Comparison of ENCODE assay signal across 8 mouse cellular contexts in genomic region chrX:81070804-81071461, GRCm38 (mm10). TPM values are rescaled to one million over a fixed set of nuclear protein-coding genes. Genes with fewer than 3 reads are reported as not detected.
A peak's percentile ranks its signal among the peaks of the same experiment; 100 is the strongest.
DNase-seq lines count a peak whose midpoint lies in the region; ATAC-seq and TF ChIP-seq lines count a peak whose summit lies in the region.

No protein-coding gene starts in this region.

- H3K4me2 ChIP-seq in kidney, postnatal 0 days (ENCODE audit: low read length) = peak overlapping the region; percentile 66
- peak overlapping the region; percentile 57 for H3K4me2 ChIP-seq in midbrain, embryonic 13.5 days (replicated peaks)

- 28% methylated on average over 45 of the region's 45 CpGs for WGBS in kidney, postnatal 0 days
- WGBS in midbrain, embryonic 13.5 days = 17% methylated on average over 44 of the region's 45 CpGs

- DNase-seq in adrenal gland, adult (ENCODE audit: inconsistent age in 2 of 2, low spot score in 1 of 2) = peak; percentile 28 to 70
- no peak for DNase-seq in adrenal gland, postnatal 10 days
- DNase-seq in urinary bladder, postnatal 25 days (ENCODE audit: low spot score) = peak; percentile 4
- DNase-seq in urinary bladder, postnatal 36 days (ENCODE audit: low spot score in 2 of 2) = no peak
- DNase-seq in heart, adult 18-20 months = peak; percentile 6 to 29
- DNase-seq in kidney, postnatal 0 days (ENCODE audit: low spot score) = peak; percentile 2
- no peak for DNase-seq in spleen, adult 18-20 months

- H3K9ac ChIP-seq in kidney, postnatal 0 days (ENCODE audit: low read depth, low read length) = peak overlapping the region; percentile 67
- H3K9ac ChIP-seq in midbrain, embryonic 13.5 days (replicated peaks) = peak overlapping the region; percentile 72

- peak; percentile 62 for ATAC-seq in kidney, postnatal 0 days (replicated peaks; ENCODE audit: low FRiP score, low read depth)
- no peak; the same call in none of the 2 replicates for ATAC-seq in midbrain, embryonic 13.5 days

- H3K27me3 ChIP-seq in kidney, postnatal 0 days (ENCODE audit: insufficient read depth, low read length) = no peaks in the 10 kb centered on the region
- H3K27me3 ChIP-seq in midbrain, embryonic 13.5 days = no peaks in the 10 kb centered on the region

- H3K4me3 ChIP-seq in kidney, postnatal 0 days (replicated peaks; ENCODE audit: low read depth, low read length) = peak overlapping the region; percentile 58
- peak overlapping the region; percentile 64 for H3K4me3 ChIP-seq in midbrain, embryonic 13.5 days (replicated peaks)

- no peaks in the 10 kb centered on the region for H3K9me3 ChIP-seq in kidney, postnatal 0 days (replicated peaks; ENCODE audit: low read length)
- no peaks in the 10 kb centered on the region for H3K9me3 ChIP-seq in midbrain, embryonic 13.5 days

- peak overlapping the region; percentile 68 for H3K27ac ChIP-seq in kidney, postnatal 0 days
- peak overlapping the region; percentile 84 for H3K27ac ChIP-seq in midbrain, embryonic 13.5 days

- no peak for TF ChIP-seq CTCF in kidney, postnatal 0 days (IDR thresholded peaks at IDR 0.05; ENCODE audit: low read depth)

- no peaks in the 10 kb centered on the region for H3K36me3 ChIP-seq in kidney, postnatal 0 days (ENCODE audit: insufficient read depth, low read length)
- H3K36me3 ChIP-seq in midbrain, embryonic 13.5 days = no peaks in the 10 kb centered on the region

- no peaks in the 10 kb centered on the region for H3K4me1 ChIP-seq in kidney, postnatal 0 days (replicated peaks; ENCODE audit: insufficient read depth, low read length)
- 0 out of 2 replicates have a peak, but pooled peaks cover 2% of the 10 kb centered on the region for H3K4me1 ChIP-seq in midbrain, embryonic 13.5 days (replicated peaks)

RNA-seq across cellular contexts. Expression of gene Tmem47, which starts 0.4 kb away (rescaled TPM):
- 10 to 100 TPM; 17.6 to 22.1 TPM for total RNA-seq in adrenal gland, postnatal 10 days (2021)
- total RNA-seq in heart, adult 18-20 months (2021) = 10 to 100 TPM; 17.1 to 28.7 TPM
- 12.1 and 12.8 TPM in 2 replicates for polyA plus RNA-seq in kidney, postnatal 0 days (2015; fragmentation: Nextera tagmentation; extraction: Ambion mirVana)
- polyA plus RNA-seq in midbrain, embryonic 13.5 days (2015; fragmentation: Nextera tagmentation; extraction: Ambion mirVana) = 21.4 and 21.6 TPM in 2 replicates

Comparison
In these comparisons a context has a peak if more than half of its experiments do, and no peak if none do; other contexts are left out.
1. DNase-seq: peak in adrenal gland, adult (2 of 2), urinary bladder, postnatal 25 days (single experiment), heart, adult 18-20 months (2 of 2) and kidney, postnatal 0 days (single experiment); none in adrenal gland, postnatal 10 days (single experiment), urinary bladder, postnatal 36 days (0 of 2) and spleen, adult 18-20 months (0 of 2).